Mouse (Mus musculus) thymus, postnatal 4 days (tissue): ENCODE data around the gene Mlycd.

Experiments used
- DNase-seq: peaks from one replicate; pipeline ENCODE4 v3.0.0; 2021

Gene Mlycd

DNA sequence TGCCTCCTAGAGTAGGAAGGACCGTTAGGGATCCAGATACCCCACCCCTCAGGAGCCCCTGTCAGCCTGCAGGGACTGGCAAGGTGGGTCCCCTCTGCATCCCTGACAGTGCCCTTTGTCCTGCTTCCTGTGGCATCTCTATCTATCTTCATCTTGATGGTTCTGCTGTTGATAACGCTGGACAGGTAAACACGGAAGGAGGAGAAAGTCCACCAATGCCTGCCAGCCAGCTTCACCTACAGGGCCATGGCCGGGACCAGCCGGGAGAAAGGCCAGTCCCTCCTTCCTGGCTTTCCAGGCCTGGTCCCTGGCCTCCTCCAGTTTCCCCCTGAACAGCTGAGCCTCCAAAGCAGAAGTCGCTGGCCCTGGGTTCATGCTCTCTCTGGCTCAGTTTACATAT lies 39.9 kb downstream of the Mlycd start:
- DNase-seq, result no peak

DNA sequence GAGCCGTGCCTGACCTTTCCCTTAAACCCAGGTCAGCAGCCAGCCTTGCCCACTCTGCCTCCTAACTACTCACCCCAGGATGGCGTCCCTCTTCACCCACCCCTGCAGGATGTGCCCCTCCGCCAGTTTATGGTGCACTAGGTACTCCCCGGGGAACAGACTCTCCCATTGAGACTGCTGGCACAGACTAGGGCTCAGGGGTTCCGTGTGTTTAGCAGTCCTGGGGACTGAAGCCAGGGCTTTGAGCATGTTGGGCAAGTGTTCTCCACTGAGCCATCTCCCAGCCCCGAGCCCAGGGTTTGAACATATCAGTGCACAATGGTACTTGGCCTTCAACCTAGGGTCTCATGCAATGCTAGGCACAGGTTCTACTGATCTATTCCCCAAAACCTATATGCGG lies 40.8 kb downstream of the Mlycd start:
- no peak for DNase-seq

DNA sequence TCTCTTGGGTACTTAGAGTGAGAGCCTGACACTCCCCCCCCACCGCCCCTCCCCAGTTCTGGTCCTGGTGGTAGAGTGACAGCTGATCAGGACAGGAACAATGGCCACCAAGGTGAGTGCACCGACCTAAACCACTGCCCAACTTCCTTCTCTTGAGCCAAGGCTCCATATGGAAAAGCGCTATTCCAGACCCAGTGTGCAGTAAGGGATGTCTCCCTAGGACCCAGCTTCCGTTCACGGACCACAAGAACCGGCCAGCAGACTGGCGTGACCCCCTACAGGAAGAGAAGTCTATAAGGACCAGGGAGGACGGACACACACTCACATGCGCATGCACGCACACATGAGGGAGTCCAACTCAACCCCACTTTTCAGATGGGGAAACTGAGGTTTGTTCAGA lies 41.7 kb downstream of the Mlycd start:
- no peak for DNase-seq

DNA sequence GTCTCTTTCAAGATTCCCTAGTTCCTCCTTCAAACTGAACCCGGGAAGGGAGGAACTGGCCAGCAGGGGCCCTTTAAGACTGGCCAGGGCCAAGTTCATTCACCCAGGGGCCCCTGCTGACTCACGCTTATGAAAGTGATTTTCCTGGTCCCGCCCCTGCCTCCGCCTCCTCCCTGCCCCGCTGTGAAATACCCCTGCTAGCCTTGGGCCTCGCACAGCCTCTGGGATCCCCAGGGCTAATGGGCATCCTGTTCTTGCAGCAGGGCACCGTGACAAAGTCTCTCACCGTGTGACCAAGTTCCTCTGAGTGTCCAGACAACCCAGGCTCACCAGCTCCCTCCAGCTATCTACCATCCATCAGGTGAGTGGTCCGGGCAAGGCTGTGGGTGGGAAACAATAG lies 42.3 kb downstream of the Mlycd start:
- DNase-seq, result no peak

DNA sequence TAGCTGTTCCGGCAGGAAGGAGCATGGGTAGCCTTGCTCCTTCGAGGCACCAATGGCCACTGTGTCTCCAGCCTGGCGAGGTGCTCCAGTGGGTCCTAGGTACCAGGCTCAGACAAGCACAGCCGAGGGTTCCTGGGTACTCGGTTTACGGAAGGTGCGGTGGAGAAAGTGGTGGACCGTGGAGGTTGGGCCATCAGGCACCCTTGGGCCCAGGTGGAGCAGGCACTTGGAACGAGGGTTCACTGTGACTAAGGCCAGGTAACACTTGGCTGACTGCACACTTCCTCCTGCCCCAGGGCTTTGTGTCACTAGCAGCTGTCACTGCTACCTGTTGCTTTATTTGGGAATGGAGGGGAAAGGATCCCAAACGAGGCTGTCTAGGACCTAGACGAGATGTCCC lies 42.8 kb downstream of the Mlycd start:
- no peak for DNase-seq

DNA sequence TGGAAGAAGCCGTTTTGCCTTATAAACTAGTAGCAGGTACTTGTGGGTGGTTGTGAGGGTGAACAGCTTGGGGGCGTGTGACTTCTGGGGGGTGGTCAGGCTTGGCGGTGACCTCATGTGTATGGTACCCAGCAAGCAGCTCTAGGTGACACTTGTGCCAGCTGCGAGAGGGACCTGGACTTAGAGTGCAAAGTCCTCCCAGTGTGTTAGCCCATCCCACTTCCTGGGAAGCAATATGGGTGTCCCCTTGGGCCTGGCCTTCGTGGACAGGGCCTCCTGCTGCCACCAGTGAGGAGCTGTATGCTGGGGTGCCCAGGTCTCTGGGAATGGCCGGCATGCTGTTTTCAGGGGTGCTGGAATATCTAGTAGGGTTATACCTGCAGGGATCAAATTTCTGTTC lies 44.2 kb downstream of the Mlycd start:
- DNase-seq, result no peak

DNA sequence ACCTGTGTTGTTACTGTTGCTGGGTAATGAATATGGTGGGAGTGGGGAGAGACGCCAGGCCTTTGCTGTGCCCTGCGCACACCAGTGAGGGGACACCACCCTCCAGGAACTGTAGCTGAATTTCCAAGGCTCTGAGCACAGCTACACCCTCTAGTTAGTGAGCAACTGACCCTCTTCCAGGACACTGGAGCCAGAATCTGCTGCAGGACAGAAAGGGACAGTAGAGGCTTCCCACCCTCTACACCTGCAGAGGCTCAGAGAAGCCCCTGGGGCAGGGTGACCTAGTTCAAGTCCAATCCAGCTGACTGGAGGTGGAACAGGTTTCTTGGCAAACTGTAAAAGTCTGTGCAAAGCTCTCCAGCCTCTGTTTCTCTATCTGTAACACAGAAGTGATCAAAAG lies 44.7 kb downstream of the Mlycd start:
- DNase-seq, result no peak

DNA sequence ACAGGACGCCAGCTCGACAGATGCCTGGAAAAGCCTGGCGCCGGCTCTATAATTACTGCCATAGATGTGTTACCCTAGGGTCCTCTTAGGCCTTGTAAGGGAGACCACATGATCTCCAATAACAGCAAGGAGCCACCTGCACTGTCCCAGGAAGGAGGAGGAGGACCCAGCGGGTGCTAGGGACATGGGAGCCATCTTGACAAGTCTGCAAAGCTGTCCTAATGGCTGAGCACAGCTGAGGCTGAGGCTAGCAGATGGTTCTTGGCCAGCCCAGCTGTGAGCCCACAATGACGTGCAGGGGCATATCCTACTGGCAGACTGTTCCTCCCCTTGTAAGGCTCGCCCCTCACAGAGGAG lies 45.2 kb downstream of the Mlycd start:
- no peak for DNase-seq

DNA sequence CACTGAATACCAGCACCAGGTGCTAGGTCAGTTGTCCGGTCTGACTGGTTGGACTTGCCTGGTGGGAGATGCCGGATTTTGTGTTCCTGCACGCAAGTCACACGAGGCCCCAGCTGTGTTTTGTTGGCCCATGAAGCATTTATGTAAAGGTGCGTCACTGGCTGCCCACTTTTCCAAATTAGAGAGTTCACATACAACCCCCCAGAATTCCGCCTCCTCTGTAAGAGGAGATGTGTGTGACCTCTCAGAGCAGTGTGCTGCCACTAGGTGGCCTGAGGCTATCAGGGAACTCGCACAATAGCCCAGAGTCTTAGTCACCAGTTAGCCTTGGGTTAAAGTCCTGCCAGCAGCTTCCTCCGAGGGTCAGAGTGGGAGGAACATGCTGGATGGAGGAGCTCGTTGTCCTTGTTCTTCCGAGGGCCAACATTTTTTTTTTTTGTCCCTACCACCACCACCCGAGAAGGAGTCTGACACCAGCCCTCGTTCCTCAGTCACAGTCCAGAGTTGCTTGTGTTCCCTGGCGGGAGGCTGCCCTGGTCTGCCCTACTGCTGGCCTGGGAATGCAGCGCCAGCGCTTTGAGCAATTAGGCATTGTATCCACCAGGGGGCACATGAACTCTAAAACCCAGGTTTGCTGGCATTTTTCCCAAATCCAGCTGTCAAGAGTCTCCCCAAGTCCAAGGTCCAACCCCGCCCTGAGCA lies 45.7 kb downstream of the Mlycd start:
- DNase-seq, result peak; percentile 63

DNA sequence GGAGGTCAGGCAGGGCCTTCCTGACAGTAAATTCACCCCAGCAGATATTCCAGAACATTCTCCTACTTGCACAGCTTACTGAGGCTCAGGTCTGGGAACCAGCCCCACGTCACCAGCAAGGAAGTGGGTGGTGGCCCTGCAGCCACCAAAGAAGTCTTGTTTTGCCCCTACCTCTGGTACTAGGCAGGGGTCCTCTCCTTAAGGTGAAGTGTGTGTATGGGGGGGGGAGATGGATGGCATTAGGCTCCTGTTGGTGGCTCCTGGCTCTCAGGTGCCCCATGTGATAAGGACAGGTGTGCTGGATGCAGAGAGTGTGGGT lies 46.2 kb downstream of the Mlycd start:
- no peak for DNase-seq

- no peak for DNase-seq
Observed at GRCm38 (mm10) chr8:119442013-119442412, 47.3 kb downstream of the Mlycd start.

DNA sequence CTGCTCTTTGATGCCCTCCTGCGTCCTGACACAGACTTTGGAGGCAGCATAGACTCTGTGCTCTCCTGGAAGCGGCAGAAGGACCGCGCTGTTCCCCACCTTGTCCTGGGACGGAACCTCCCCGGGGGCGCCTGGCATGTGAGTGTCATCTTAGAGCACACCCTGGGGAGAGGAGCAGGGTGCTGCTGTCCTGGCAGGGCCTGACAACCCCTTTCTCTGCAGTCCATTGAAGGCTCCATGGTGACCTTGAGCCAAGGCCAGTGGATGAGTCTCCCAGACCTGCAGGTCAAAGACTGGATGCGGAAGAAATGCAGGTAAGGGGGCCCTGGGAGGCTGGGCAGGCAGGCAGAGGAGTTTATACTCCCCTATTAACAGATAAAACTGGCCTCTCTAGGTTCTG lies 48.3 kb downstream of the Mlycd start:
- no peak for DNase-seq

- DNase-seq, result peak; percentile 92
Observed at GRCm38 (mm10) chr8:119446211-119446989, 51.7 kb downstream of the Mlycd start, which contains the start of gene Necab2. Gene Necab2 (plus strand): TSS chr8:119446719.

DNA sequence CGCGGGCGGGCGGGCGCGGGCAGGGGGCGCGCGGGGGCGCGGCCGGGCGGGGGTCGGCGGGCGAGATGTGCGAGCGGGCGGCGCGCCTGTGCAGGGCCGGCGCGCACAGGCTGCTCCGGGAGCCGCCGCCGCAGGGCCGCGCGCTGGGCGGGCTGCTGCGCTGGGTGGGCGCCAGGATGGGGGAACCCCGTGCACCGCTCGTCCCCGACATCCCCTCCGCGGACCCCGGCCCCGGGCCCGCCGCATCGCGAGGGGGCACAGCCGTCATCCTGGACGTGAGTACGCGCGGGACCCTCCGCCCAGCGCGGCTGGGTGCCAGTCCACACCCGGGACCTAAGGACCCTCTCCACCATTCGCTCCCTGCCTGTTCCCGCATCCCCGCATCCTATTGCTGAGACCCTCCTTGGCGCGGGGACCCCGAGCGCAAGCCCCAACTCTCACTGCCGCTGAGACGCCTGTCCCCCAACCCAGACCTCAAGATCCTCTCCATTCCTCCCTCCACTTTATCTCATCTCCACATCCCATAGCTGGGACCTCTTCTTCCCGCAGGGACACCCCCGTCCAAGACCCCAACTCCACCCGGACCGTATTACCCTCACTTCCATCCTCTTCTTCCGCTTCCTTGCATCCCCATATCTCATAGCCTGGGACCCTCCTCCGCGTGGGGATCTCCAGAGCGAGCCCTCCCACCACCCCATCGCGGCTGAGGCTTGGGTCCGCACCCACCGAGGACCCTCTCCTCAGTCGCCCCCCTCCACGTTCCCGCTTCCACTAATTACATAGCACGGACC lies 52.5 kb downstream of the Mlycd start:
- no peak for DNase-seq

GRCm38 (mm10) chr8:119447781-119448170 lies 53.1 kb downstream of the Mlycd start:
- DNase-seq, result no peak

DNA sequence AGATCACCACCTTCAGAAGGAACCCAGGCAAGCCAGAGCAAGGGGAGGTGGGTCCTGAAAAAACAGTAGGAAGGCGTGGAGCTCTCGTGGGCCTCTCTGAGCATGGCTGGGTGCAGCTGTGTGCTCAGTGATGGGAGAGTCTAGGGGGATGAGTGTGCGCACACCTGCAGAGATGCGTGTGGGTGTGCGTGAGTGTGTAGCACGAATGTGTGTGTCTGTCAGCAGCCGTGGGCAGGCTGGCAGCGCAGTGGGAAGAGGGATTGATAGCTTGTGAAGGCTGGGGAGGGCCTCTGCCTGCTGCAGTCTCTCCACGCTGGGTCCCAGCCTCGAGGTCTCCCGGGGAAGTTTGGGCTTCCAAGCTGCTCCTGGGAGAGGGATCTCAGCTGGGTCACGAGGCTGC lies 54.9 kb downstream of the Mlycd start:
- no peak for DNase-seq

DNA sequence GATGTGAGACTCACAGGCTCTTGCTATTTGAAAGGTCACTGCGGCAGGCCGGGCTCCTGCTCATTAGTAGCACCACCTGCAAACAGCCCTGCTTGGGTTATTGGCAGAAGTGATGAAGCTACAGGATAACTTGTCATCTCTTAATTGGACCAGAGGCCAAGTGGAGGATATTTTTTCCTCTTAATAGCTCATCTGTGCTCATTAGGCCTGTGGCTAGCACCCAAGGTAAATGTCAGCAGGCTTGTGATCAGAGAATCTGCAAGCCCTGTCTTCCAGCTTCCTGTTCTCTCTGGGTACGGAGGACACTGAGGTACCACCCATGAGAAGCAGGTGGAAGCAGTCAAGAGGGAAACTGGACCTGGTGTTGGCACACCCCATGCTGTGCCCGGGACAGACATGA lies 56.5 kb downstream of the Mlycd start:
- no peak for DNase-seq

- DNase-seq, result no peak
Observed at GRCm38 (mm10) chr8:119452919-119453318, 58.2 kb downstream of the Mlycd start.

DNA sequence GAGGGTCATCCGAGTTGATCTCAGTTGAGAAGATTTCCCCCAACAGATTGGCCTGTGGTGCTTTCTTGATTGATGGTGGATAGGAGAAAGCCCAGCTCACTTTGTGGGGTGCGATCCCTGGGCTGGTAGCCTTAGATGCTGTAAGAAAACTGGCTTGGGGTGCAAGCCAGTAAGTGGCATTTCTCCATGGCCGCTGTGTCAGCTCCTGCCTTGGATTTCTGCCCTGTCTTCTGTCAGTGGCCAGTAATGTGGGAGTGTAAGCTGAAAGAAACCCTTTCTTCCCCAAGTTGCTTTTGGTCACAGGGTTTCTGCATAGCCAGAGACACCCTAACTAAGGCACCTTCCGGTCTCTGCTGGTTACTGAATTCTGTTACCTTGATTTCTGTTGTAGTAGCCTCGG lies 61.4 kb downstream of the Mlycd start:
- no peak for DNase-seq

DNA sequence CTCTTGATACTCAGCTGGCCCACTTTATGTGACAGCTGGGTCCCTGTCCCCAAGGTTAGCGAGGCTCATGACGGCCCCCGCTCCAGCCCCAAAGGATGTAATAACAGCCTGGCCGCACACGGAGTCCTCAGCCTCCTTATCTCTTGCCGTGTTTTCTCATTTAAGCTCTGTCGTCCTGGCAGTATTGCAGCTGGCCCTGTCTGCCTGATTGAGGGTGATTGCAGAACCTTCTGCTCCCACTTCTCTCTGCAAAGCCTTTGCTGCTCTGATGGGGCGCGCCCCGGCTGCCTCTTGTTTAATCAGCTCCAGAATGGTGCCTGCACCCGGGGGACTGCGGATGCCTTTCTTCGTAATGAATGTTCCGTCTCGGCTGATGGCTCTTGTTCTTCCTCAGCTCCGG lies 65.0 kb downstream of the Mlycd start:
- DNase-seq, result no peak
